Mouse (Mus musculus) hindbrain, embryonic 16.5 days (tissue): Measurements from ENCODE around the gene Slc24a1. TPM values are rescaled to one million over a fixed set of nuclear protein-coding genes. Genes with fewer than 3 reads are reported as not detected.

Experiments
- ATAC-seq: fragments of 200-750 bp; cut with Nextera tagmentation; 2 replicates; pipeline ENCODE4 v1.8.0; 2017; ENCODE audit warnings: moderate TSS enrichment, moderate library complexity
- H3K27ac ChIP-seq: fragments of 300-500 bp; sonication (generic); 2 replicates; pipeline ENCODE4 v1.5.1; 2014; ENCODE audit warnings: low read depth, mild to moderate bottlenecking, control low read depth, low read length, moderate library complexity
- H3K27me3 ChIP-seq: fragments of 300-500 bp; sonication (generic); replicated peaks from 2 replicates; pipeline ENCODE4 v1.6.1; 2014; ENCODE audit warnings: low read length; ENCODE audit not compliant: control insufficient read depth, insufficient read depth
- H3K36me3 ChIP-seq: fragments of 300-500 bp; sonication (generic); 2 replicates; pipeline ENCODE4 v1.6.1; 2014; ENCODE audit warnings: mild to moderate bottlenecking, low read length, moderate library complexity, mixed read lengths; ENCODE audit not compliant: control insufficient read depth, insufficient read depth
- H3K4me1 ChIP-seq: fragments of 300-500 bp; sonication (generic); 2 replicates; pipeline ENCODE4 v1.6.1; 2014; ENCODE audit warnings: low read depth, low read length; ENCODE audit not compliant: control insufficient read depth, insufficient read depth
- H3K4me2 ChIP-seq: fragments of 300-500 bp; sonication (generic); 2 replicates; pipeline ENCODE4 v1.6.1; 2014; ENCODE audit warnings: mild to moderate bottlenecking, low read length, control low read depth, moderate library complexity
- H3K4me3 ChIP-seq: fragments of 300-500 bp; sonication (generic); 2 replicates; pipeline ENCODE4 v1.5.1; 2014; ENCODE audit warnings: mild to moderate bottlenecking, low read length, control low read depth, moderate library complexity
- H3K9ac ChIP-seq: fragments of 300-500 bp; sonication (generic); 2 replicates; pipeline ENCODE4 v1.6.1; 2014; ENCODE audit warnings: low read depth, mild to moderate bottlenecking, control low read depth, low read length, moderate library complexity
- H3K9me3 ChIP-seq: fragments of 300-500 bp; sonication (generic); 2 replicates; pipeline ENCODE4 v1.6.1; 2014; ENCODE audit warnings: mild to moderate bottlenecking, low read length, moderate library complexity; ENCODE audit not compliant: control insufficient read depth
- WGBS: fragments of 180-500 bp; shearing (Covaris S2); extraction: QIAGEN DNeasy Blood & Tissue Kit; methylation state at CpG from one replicate; pipeline ENCODE4 v1.1.7; 2014; 5-methylcytosine and 5-hydroxymethylcytosine counted together
- polyA plus RNA-seq: library from polyadenylated mRNA; unstranded; fragments of >200 nt; fragmentation: Nextera tagmentation; extraction: Ambion mirVana; gene quantifications from 2 replicates; pipeline ENCODE4 v1.2.1, GENCODE M21; 2015

The Slc24a1 gene
- polyA plus RNA-seq, 1 experiment from 2014 or later: 0.04 TPM

DNA sequence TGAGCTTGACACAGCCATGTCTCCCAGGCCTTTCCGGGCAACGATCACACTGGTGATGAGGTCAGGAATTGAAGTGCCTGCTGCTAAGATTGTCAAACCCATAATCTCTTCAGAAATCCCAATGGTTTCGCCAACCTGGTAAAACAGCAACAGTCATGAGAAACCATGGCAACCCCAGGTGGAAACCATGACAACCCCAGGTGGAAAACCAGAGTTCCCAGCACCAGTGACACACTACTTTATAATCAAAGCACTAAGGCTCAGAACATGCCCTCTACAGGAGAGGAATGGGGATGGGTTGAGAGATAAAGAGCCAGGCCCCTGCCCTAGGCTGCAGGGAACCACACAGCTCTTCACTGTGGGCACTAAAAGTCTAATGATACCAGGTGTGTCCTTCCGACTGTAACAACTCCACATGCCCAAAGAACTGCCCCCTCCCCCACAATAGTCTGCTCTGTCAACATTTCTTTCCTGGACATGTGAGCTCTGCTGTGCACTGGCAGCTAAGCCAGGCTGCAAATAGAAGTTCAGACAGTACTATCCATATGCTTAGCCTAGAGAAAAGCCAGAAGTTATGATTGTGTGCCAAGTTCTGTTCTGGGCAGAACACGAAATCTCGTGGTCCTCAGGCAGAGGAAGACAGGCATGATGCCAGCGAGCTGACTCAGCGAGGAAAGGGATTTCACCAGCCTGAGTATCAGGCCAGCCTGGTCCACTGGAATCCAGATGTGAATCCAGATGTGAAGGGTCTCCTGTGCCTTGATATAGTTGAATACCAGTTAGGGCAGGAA, 25.0 kb downstream of the Slc24a1 start:
- Histone ChIP-seq H3K4me1 (peaks cover 9% of the 10 kb centered on the region), H3K4me2 (no peak overlapping the region), H3K27me3 (no peaks in the 10 kb centered on the region), H3K9me3 (no peaks in the 10 kb centered on the region), H3K36me3 (peaks cover 3% of the 10 kb centered on the region; the same call in 1 of the 2 replicates), H3K9ac (no peak overlapping the region), H3K27ac (no peak overlapping the region), H3K4me3 (no peak overlapping the region)
- 59% methylated on average over 8 of the region's 8 CpGs for WGBS
- peak; percentile 80 for ATAC-seq

DNA sequence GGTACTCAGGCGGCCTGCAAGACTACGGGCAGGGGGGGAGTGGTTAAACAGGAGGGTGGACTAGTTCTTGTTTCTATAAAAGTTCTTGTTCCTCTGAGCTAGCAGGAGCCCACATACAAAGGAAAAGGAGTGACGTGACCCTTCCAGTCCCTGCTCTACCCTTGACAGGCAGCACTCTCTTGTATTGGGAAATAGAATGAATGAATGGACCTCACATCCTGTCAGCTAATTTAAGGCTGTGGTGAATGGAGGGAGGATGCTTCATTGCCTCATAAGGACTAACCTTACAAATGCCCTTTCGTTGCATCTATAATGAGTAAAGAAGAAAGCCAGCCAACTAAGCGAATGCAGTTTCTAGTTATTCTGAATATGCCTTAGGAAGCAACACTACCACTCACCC, 25.6 kb downstream of the Slc24a1 start:
- Histone ChIP-seq H3K4me1 (peaks cover 9% of the 10 kb centered on the region), H3K27me3 (no peaks in the 10 kb centered on the region), H3K4me2 (no peak overlapping the region), H3K9me3 (no peaks in the 10 kb centered on the region), H3K27ac (no peak overlapping the region), H3K36me3 (peaks cover 7% of the 10 kb centered on the region), H3K9ac (no peak overlapping the region), H3K4me3 (no peak overlapping the region)
- ATAC-seq: no peak
- 45% methylated on average over 5 of the region's 5 CpGs for WGBS

DNA sequence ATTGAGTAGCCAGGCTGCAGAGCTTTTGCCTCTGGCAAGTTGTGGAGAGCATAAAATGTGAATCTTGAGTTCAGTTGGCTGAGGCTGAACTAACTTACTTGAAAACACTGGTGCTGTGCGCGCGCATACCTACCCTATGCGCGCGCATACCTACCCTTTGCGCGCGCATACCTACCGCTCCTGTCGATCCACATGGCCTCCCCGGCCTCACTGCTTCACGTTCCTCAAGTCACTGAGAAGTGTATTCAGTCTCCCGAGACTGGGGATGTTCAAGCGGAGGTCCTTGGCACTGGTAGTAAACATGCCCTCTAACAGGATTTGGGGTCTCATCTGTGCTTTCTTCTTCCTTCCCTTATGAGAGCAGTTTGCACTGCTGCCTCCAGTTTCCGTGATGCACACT, 32.8 kb downstream of the Slc24a1 start:
- no peaks in the 10 kb centered on the region for H3K27me3 ChIP-seq
- no peaks in the 10 kb centered on the region for H3K4me1 ChIP-seq
- peak overlapping the region; percentile 17; the same call in 1 of the 2 replicates for H3K4me2 ChIP-seq
- no peak overlapping the region for H3K27ac ChIP-seq
- H3K9ac ChIP-seq: no peak overlapping the region
- ATAC-seq: no peak
- no peak overlapping the region for H3K4me3 ChIP-seq
- H3K36me3 ChIP-seq: peaks cover 18% of the 10 kb centered on the region
- H3K9me3 ChIP-seq: no peaks in the 10 kb centered on the region
- 35% methylated on average over 16 of the region's 16 CpGs for WGBS

DNA sequence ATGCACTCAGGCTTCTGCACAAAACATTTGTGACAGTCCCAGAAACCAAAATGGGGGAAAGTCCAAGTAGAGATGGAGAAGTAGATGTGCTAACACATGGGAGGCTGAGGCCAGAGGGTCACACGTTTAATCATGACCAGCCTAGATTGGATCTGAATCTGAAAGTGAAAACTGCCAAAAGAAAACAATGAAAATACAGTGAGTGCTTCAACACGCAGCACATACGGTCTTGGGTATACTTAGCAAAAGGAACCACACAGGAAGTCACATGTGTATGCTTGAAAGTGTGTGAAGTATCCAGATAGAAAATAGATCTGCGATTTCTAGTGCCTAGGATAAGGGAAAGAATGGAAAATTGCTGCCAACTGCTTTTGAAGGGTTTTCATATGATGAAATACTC, 36.8 kb downstream of the Slc24a1 start:
- no peaks in the 10 kb centered on the region for H3K27me3 ChIP-seq
- H3K27ac ChIP-seq: no peak overlapping the region
- H3K4me1 ChIP-seq: no peaks in the 10 kb centered on the region
- no peak overlapping the region for H3K4me2 ChIP-seq
- H3K9ac ChIP-seq: no peak overlapping the region
- H3K36me3 ChIP-seq: peaks cover 23% of the 10 kb centered on the region
- no peak for ATAC-seq
- H3K4me3 ChIP-seq: no peak overlapping the region
- H3K9me3 ChIP-seq: no peaks in the 10 kb centered on the region
- 87% methylated on average over 4 of the region's 4 CpGs for WGBS

DNA sequence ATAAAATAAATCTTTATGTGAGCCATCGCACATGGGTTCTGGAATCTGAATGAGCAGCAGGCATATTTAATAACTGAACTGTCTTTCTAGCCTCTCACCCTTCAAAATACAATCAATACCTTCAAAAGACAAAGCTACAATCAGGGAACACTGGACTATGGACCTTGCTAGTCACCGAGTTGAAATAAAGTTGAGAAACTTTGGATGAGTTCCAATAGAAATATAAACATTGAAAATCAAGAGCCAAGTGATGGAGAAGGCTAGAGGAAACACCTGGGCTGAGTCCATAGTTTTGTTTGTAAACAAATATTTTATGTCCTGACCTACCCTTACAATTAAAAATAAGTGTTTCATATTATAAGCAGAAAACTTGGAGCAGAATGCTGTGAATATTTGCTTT, 37.4 kb downstream of the Slc24a1 start:
- peaks cover 26% of the 10 kb centered on the region for H3K36me3 ChIP-seq
- no peak for ATAC-seq
- no peak overlapping the region for H3K4me3 ChIP-seq
- H3K9ac ChIP-seq: no peak overlapping the region
- no peaks in the 10 kb centered on the region for H3K4me1 ChIP-seq
- H3K4me2 ChIP-seq: no peak overlapping the region
- H3K9me3 ChIP-seq: no peaks in the 10 kb centered on the region
- no peaks in the 10 kb centered on the region for H3K27me3 ChIP-seq
- no peak overlapping the region for H3K27ac ChIP-seq
- 87% methylated on average over 2 of the region's 2 CpGs for WGBS

DNA sequence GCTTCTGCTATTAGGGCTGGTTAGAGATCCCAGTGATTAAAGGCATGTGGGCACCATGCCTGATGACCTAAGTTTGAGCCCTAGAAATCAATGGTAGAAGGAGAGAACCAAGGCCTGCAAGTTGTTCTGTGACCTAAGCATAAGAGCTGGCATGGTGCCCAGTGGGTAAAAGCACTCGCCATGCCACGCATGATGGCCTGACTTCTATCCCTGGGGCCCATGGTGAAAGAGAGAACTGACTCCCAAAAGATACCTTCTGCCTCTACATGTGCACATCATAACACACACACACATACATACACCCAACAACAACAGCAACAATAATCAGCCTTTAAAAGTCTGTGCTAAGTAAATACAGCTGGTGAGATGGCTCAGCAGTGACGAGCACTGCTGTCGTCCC, 38.0 kb downstream of the Slc24a1 start:
- Histone ChIP-seq H3K9ac (no peak overlapping the region), H3K4me3 (no peak overlapping the region), H3K4me2 (no peak overlapping the region), H3K27me3 (no peaks in the 10 kb centered on the region), H3K9me3 (no peaks in the 10 kb centered on the region), H3K4me1 (no peaks in the 10 kb centered on the region), H3K27ac (no peak overlapping the region), H3K36me3 (peaks cover 26% of the 10 kb centered on the region)
- no peak for ATAC-seq
- WGBS: 94% methylated on average over 4 of the region's 4 CpGs

DNA sequence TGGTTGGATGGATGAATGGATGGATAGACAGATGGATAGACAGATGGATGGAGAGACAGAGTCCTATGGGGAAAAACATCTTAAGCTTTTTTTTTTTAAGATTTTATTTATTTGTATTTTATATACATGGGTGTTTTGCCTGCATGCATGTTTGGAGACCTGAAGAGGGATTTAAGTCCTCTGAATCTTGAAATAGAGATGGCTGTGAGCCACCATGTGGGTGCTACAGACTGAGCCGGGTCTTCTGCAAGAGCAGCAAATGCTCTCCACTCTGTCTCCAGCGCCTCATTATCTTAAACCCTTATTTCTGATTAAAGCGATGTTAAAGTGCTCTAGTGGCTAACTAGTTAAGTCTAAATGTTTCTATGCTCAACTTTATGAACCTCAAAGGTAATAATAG, 44.0 kb downstream of the Slc24a1 start:
- ATAC-seq: no peak
- H3K9me3 ChIP-seq: no peaks in the 10 kb centered on the region
- no peaks in the 10 kb centered on the region for H3K27me3 ChIP-seq
- H3K4me2 ChIP-seq: no peak overlapping the region
- H3K36me3 ChIP-seq: peaks cover 15% of the 10 kb centered on the region
- no peaks in the 10 kb centered on the region for H3K4me1 ChIP-seq
- H3K4me3 ChIP-seq: no peak overlapping the region
- H3K9ac ChIP-seq: no peak overlapping the region
- WGBS: 96% methylated on average over 3 of the region's 3 CpGs
- no peak overlapping the region for H3K27ac ChIP-seq

DNA sequence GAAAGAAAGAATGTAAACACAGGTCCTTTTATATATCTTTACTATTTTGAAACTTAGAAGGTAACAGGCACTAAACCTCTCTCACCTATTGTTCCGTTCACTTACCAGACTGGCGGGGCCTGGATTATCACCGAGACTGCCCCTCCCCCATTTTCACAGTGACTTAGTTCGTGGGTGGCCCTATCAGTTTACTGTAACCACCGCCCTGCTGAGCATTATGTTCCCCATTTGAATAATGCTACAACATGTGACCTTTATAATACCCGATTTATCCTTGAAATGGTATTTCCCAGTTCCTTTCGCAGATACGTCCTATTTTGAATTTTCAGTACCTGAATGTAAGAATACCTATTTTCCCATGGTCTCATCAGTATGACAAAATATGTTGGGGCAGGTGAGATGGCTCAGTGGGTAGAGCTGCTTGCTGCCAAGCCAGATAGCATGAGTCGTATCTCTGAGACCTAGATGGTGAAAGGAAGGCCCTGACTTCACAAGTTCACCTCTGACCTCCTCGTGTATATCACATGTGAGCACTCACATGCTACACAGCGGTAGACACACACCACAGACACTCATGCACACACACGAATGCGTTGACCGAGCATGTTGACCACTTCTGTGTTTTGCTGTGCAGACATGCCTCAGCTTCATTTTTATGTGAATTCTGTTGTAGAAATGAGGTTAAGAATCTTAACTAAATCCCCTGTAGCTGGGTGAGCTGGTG, 46.3 kb downstream of the Slc24a1 start:
- peaks cover 10% of the 10 kb centered on the region for H3K36me3 ChIP-seq
- H3K9me3 ChIP-seq: no peaks in the 10 kb centered on the region
- WGBS: 93% methylated on average over 14 of the region's 14 CpGs
- H3K4me2 ChIP-seq: no peak overlapping the region
- H3K27me3 ChIP-seq: no peaks in the 10 kb centered on the region
- no peak overlapping the region for H3K4me3 ChIP-seq
- no peak overlapping the region for H3K9ac ChIP-seq
- no peaks in the 10 kb centered on the region for H3K4me1 ChIP-seq
- no peak for ATAC-seq
- no peak overlapping the region for H3K27ac ChIP-seq

DNA sequence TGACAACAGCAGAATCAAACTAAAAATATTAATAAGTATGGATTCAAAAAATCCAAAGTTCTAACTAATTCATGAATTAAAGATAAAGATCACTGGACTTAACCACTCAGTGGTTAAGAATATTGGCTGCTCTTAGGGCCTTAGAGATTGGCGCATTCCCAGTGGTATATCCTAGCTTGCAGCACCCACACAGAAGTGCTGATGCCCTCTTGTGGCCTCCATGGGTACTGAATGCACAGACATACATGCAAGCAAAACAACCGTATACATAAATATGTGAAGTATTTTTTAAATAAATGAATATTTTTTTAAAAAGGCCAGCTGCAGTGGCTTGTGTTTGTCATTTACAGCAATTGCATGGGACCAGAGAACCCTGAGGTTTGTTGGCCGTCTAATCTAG, 48.0 kb downstream of the Slc24a1 start:
- Histone ChIP-seq H3K27ac (no peak overlapping the region), H3K27me3 (no peaks in the 10 kb centered on the region), H3K4me3 (no peak overlapping the region), H3K9ac (no peak overlapping the region), H3K36me3 (peaks cover 3% of the 10 kb centered on the region), H3K9me3 (no peaks in the 10 kb centered on the region), H3K4me2 (no peak overlapping the region), H3K4me1 (no peaks in the 10 kb centered on the region)
- WGBS: 60% methylated on average over 3 of the region's 3 CpGs
- no peak for ATAC-seq
